Mouse (Mus musculus) brain, adult 10 weeks (tissue): ENCODE data around the gene Tnr. TPM values are rescaled to one million over a fixed set of nuclear protein-coding genes. Genes with fewer than 3 reads are reported as not detected.

ENCODE experiments used
- polyA plus RNA-seq: library from polyadenylated mRNA; stranded (reverse); fragments of 350-450 nt; fragmentation: Illumina TruSeq; extraction: RNeasy Lipid Tissue Mini Kit (QIAGEN cat#74804); gene quantifications from one replicate; pipeline ENCODE4 v1.2.3, GENCODE M21; 2015; ENCODE audit warnings: low read depth, low replicate concordance

Tnr gene
- polyA plus RNA-seq: 41.5 TPM

GRCm38 (mm10) chr1:159523578-159523977, at the start of gene Tnr:
Gene Tnr, plus strand, starts transcription at chr1:159523769.

